Mouse (Mus musculus): ENCODE results near the gene Pik3r6. TPM values are rescaled to one million over a fixed set of nuclear protein-coding genes. Genes with fewer than 3 reads are reported as not detected.

The Pik3r6 gene
- polyA plus RNA-seq, 1 experiment from 2014 or later: 1.3 TPM

DNA sequence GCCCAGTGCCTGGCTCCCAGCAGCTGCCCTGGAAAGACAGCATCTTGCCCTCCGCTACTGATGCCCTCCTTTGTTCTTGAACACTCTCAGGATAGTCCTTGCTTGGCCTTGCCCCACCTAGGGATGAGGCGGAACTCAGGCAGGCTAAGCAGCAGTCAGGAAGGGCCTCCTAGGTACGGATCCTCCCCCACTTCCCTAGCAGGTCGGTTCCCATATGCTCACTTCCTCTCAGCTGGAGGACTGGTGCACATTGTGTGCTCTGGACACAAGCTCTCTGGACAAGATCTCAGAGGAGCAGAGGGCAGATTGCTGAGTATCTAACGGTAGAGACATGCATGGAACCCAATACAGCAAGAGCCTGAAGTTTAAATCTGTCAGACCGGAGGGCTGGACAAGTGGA is 5.7 kb upstream of the Pik3r6 start:
- ATAC-seq (no peak), DNase-seq (ENCODE audit: low spot score) (no peak)
- Histone ChIP-seq H3K4me3 (ENCODE audit: low read depth, low read length) (no peak overlapping the region), H3K27me3 (replicated peaks; ENCODE audit: control insufficient read depth, insufficient read depth, low read length) (no peaks in the 10 kb centered on the region), H3K36me3 (ENCODE audit: control insufficient read depth, insufficient read depth, low read length) (no peaks in the 10 kb centered on the region), H3K4me1 (ENCODE audit: control insufficient read depth, insufficient read depth, low read length) (no peaks in the 10 kb centered on the region), H3K27ac (ENCODE audit: low read depth, low read length) (no peak overlapping the region), H3K4me2 (ENCODE audit: low read length) (no peak overlapping the region), H3K9me3 (replicated peaks; ENCODE audit: control insufficient read depth, low read length) (no peaks in the 10 kb centered on the region), H3K9ac (ENCODE audit: low read length) (no peak overlapping the region)
- WGBS: 86% methylated on average over 6 of the region's 6 CpGs

DNA sequence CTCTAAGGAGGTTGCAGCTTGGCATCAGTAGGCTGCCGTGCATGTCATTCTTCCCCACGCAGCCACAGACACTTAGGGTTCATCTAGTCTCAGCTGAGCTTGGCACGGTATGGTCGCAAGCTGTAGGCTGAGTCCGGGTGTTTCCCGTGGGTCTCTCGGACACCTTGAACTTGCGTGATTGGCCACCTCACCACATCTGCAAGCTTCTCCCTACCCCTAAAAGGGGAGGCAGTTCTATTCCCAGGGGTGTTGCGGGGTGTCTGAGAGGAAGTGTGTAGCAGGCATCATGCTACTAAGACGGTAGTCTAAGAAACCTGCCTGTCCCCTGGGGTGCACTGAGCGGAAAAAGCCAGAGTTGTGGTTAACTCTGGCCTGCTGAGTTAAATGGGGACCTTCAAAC is 4.3 kb upstream of the Pik3r6 start:
- no peaks in the 10 kb centered on the region for H3K9me3 ChIP-seq (replicated peaks; ENCODE audit: control insufficient read depth, low read length)
- H3K27ac ChIP-seq (ENCODE audit: low read depth, low read length): no peak overlapping the region
- no peaks in the 10 kb centered on the region for H3K36me3 ChIP-seq (ENCODE audit: control insufficient read depth, insufficient read depth, low read length)
- H3K9ac ChIP-seq (ENCODE audit: low read length): no peak overlapping the region
- no peak for ATAC-seq
- H3K27me3 ChIP-seq (replicated peaks; ENCODE audit: control insufficient read depth, insufficient read depth, low read length): no peaks in the 10 kb centered on the region
- H3K4me3 ChIP-seq (ENCODE audit: low read depth, low read length): no peak overlapping the region
- no peak overlapping the region for H3K4me2 ChIP-seq (ENCODE audit: low read length)
- DNase-seq (ENCODE audit: low spot score): no peak
- WGBS: 94% methylated on average over 11 of the region's 11 CpGs
- no peaks in the 10 kb centered on the region for H3K4me1 ChIP-seq (ENCODE audit: control insufficient read depth, insufficient read depth, low read length)

GRCm38 (mm10) chr11:68498999-68499699 is 3.7 kb upstream of the Pik3r6 start:
- H3K4me2 ChIP-seq (ENCODE audit: low read length): no peak overlapping the region
- no peak overlapping the region for H3K4me3 ChIP-seq (ENCODE audit: low read depth, low read length)
- no peak for ATAC-seq
- 76% methylated on average over 6 of the region's 8 CpGs for WGBS
- H3K27ac ChIP-seq (ENCODE audit: low read depth, low read length): no peak overlapping the region
- no peaks in the 10 kb centered on the region for H3K4me1 ChIP-seq (ENCODE audit: control insufficient read depth, insufficient read depth, low read length)
- DNase-seq (ENCODE audit: low spot score): no peak
- no peak overlapping the region for H3K9ac ChIP-seq (ENCODE audit: low read length)
- H3K9me3 ChIP-seq (replicated peaks; ENCODE audit: control insufficient read depth, low read length): no peaks in the 10 kb centered on the region
- H3K27me3 ChIP-seq (replicated peaks; ENCODE audit: control insufficient read depth, insufficient read depth, low read length): no peaks in the 10 kb centered on the region
- H3K36me3 ChIP-seq (ENCODE audit: control insufficient read depth, insufficient read depth, low read length): no peaks in the 10 kb centered on the region

- 67% methylated on average over 14 of the region's 14 CpGs for WGBS
- Histone ChIP-seq H3K9me3 (replicated peaks; ENCODE audit: control insufficient read depth, low read length) (no peaks in the 10 kb centered on the region), H3K27me3 (replicated peaks; ENCODE audit: control insufficient read depth, insufficient read depth, low read length) (no peaks in the 10 kb centered on the region), H3K27ac (ENCODE audit: low read depth, low read length) (no peak overlapping the region), H3K4me3 (ENCODE audit: low read depth, low read length) (no peak overlapping the region), H3K9ac (ENCODE audit: low read length) (no peak overlapping the region), H3K36me3 (ENCODE audit: control insufficient read depth, insufficient read depth, low read length) (no peaks in the 10 kb centered on the region), H3K4me1 (ENCODE audit: control insufficient read depth, insufficient read depth, low read length) (no peaks in the 10 kb centered on the region), H3K4me2 (ENCODE audit: low read length) (no peak overlapping the region)
- ATAC-seq: no peak
- DNase-seq (ENCODE audit: low spot score): no peak
Observed at GRCm38 (mm10) chr11:68500949-68501350, 1.9 kb upstream of the Pik3r6 start.

- DNase-seq (ENCODE audit: low spot score) (no peak), ATAC-seq (no peak)
- Histone ChIP-seq H3K27me3 (replicated peaks; ENCODE audit: control insufficient read depth, insufficient read depth, low read length) (no peaks in the 10 kb centered on the region), H3K4me2 (ENCODE audit: low read length) (no peak overlapping the region), H3K4me1 (ENCODE audit: control insufficient read depth, insufficient read depth, low read length) (no peaks in the 10 kb centered on the region), H3K36me3 (ENCODE audit: control insufficient read depth, insufficient read depth, low read length) (no peaks in the 10 kb centered on the region), H3K27ac (ENCODE audit: low read depth, low read length) (no peak overlapping the region), H3K9me3 (replicated peaks; ENCODE audit: control insufficient read depth, low read length) (no peaks in the 10 kb centered on the region), H3K9ac (ENCODE audit: low read length) (no peak overlapping the region), H3K4me3 (ENCODE audit: low read depth, low read length) (no peak overlapping the region)
- WGBS: 85% methylated on average over 2 of the region's 2 CpGs
Observed at GRCm38 (mm10) chr11:68502408-68502807, 411 bp upstream of the Pik3r6 start.

GRCm38 (mm10) chr11:68504913-68505312 is 2.1 kb downstream of the Pik3r6 start:
- DNase-seq (ENCODE audit: low spot score) (no peak), ATAC-seq (no peak)
- WGBS: 90% methylated on average over 11 of the region's 11 CpGs
- Histone ChIP-seq H3K9me3 (replicated peaks; ENCODE audit: control insufficient read depth, low read length) (no peaks in the 10 kb centered on the region), H3K27me3 (replicated peaks; ENCODE audit: control insufficient read depth, insufficient read depth, low read length) (no peaks in the 10 kb centered on the region), H3K27ac (ENCODE audit: low read depth, low read length) (no peak overlapping the region), H3K9ac (ENCODE audit: low read length) (no peak overlapping the region), H3K4me2 (ENCODE audit: low read length) (no peak overlapping the region), H3K4me3 (ENCODE audit: low read depth, low read length) (no peak overlapping the region), H3K4me1 (ENCODE audit: control insufficient read depth, insufficient read depth, low read length) (no peaks in the 10 kb centered on the region), H3K36me3 (ENCODE audit: control insufficient read depth, insufficient read depth, low read length) (no peaks in the 10 kb centered on the region)

- ATAC-seq (no peak), DNase-seq (ENCODE audit: low spot score) (no peak)
- Histone ChIP-seq H3K4me2 (ENCODE audit: low read length) (no peak overlapping the region), H3K4me1 (ENCODE audit: control insufficient read depth, insufficient read depth, low read length) (no peaks in the 10 kb centered on the region), H3K9me3 (replicated peaks; ENCODE audit: control insufficient read depth, low read length) (no peaks in the 10 kb centered on the region), H3K27ac (ENCODE audit: low read depth, low read length) (no peak overlapping the region), H3K4me3 (ENCODE audit: low read depth, low read length) (no peak overlapping the region), H3K36me3 (ENCODE audit: control insufficient read depth, insufficient read depth, low read length) (no peaks in the 10 kb centered on the region), H3K27me3 (replicated peaks; ENCODE audit: control insufficient read depth, insufficient read depth, low read length) (no peaks in the 10 kb centered on the region), H3K9ac (ENCODE audit: low read length) (no peak overlapping the region)
- 84% methylated on average over 7 of the region's 7 CpGs for WGBS
Observed at GRCm38 (mm10) chr11:68507246-68507645, 4.4 kb downstream of the Pik3r6 start.

- Histone ChIP-seq H3K27ac (ENCODE audit: low read depth, low read length) (no peak overlapping the region), H3K4me2 (ENCODE audit: low read length) (no peak overlapping the region), H3K36me3 (ENCODE audit: control insufficient read depth, insufficient read depth, low read length) (no peaks in the 10 kb centered on the region), H3K27me3 (replicated peaks; ENCODE audit: control insufficient read depth, insufficient read depth, low read length) (no peaks in the 10 kb centered on the region), H3K9ac (ENCODE audit: low read length) (no peak overlapping the region), H3K4me1 (ENCODE audit: control insufficient read depth, insufficient read depth, low read length) (no peaks in the 10 kb centered on the region), H3K4me3 (ENCODE audit: low read depth, low read length) (no peak overlapping the region), H3K9me3 (replicated peaks; ENCODE audit: control insufficient read depth, low read length) (no peaks in the 10 kb centered on the region)
- DNase-seq (ENCODE audit: low spot score) (no peak), ATAC-seq (no peak)
- 71% methylated on average over 5 of the region's 5 CpGs for WGBS
Observed at GRCm38 (mm10) chr11:68508619-68509018, 5.8 kb downstream of the Pik3r6 start.

DNA sequence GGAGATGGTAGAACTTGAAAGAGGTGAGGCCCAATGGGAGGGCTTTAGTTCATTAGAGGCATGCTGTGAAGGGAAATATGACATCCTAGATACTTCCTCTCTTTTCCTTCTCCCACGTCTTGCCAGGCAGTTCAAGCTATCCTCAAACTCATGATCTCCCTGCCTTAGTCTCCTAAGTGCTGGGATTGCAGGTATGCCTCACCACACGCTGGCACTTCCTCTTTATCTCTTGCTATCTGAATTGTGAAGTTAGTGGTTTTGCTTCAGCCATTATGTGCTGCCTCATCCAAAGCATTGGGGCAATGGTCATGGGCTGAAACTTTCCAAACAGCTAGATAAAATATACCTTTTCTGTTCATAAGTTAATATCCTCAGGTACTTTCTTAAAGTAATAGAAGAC is 6.4 kb downstream of the Pik3r6 start:
- Histone ChIP-seq H3K27me3 (replicated peaks; ENCODE audit: control insufficient read depth, insufficient read depth, low read length) (no peaks in the 10 kb centered on the region), H3K9me3 (replicated peaks; ENCODE audit: control insufficient read depth, low read length) (no peaks in the 10 kb centered on the region), H3K27ac (ENCODE audit: low read depth, low read length) (no peak overlapping the region), H3K36me3 (ENCODE audit: control insufficient read depth, insufficient read depth, low read length) (no peaks in the 10 kb centered on the region), H3K4me2 (ENCODE audit: low read length) (no peak overlapping the region), H3K4me3 (ENCODE audit: low read depth, low read length) (no peak overlapping the region), H3K9ac (ENCODE audit: low read length) (no peak overlapping the region), H3K4me1 (ENCODE audit: control insufficient read depth, insufficient read depth, low read length) (no peaks in the 10 kb centered on the region)
- ATAC-seq (no peak), DNase-seq (ENCODE audit: low spot score) (no peak)
- 65% methylated on average over 2 of the region's 2 CpGs for WGBS
